Mouse (Mus musculus) embryonic facial prominence, embryonic 14.5 days (tissue): ENCODE data around the gene Rp9. TPM values are rescaled to one million over a fixed set of nuclear protein-coding genes. Genes with fewer than 3 reads are reported as not detected.

Experiments used
- ATAC-seq: fragments of 200-750 bp; cut with Nextera tagmentation; 2 replicates; pipeline ENCODE4 v1.8.0; 2017; ENCODE audit warnings: low read depth, moderate number of reproducible peaks, moderate TSS enrichment
- DNase-seq: peaks from one replicate; pipeline ENCODE4 v3.0.0-alpha.2; 2015; ENCODE audit warnings: low spot score
- H3K27ac ChIP-seq: fragments of 300-500 bp; sonication (generic); replicated peaks from 2 replicates; pipeline ENCODE4 v1.5.1; 2014; ENCODE audit warnings: low read depth, mild to moderate bottlenecking, low read length, moderate library complexity
- H3K27me3 ChIP-seq: fragments of 300-500 bp; sonication (generic); replicated peaks from 2 replicates; pipeline ENCODE4 v1.6.1; 2014; ENCODE audit warnings: low read length; ENCODE audit not compliant: control insufficient read depth, insufficient read depth
- H3K36me3 ChIP-seq: fragments of 300-500 bp; sonication (generic); 2 replicates; pipeline ENCODE4 v1.6.1; 2014; ENCODE audit warnings: low read length, mixed read lengths; ENCODE audit not compliant: control insufficient read depth, insufficient read depth
- H3K4me1 ChIP-seq: fragments of 300-500 bp; sonication (generic); 2 replicates; pipeline ENCODE4 v1.6.1; 2014; ENCODE audit warnings: antibody characterized with exemption, low read length; ENCODE audit not compliant: control insufficient read depth, insufficient read depth
- H3K4me2 ChIP-seq: fragments of 300-500 bp; sonication (generic); 2 replicates; pipeline ENCODE4 v1.6.1; 2014; ENCODE audit warnings: low read depth, mild to moderate bottlenecking, low read length, moderate library complexity, mixed read lengths
- H3K4me3 ChIP-seq: fragments of 300-500 bp; sonication (generic); 2 replicates; pipeline ENCODE4 v1.5.1; 2014; ENCODE audit warnings: low read depth, mild to moderate bottlenecking, low read length
- H3K9ac ChIP-seq: fragments of 300-500 bp; sonication (generic); 2 replicates; pipeline ENCODE4 v1.6.1; 2014; ENCODE audit warnings: low read depth, mild to moderate bottlenecking, low read length, moderate library complexity, mixed read lengths
- H3K9me3 ChIP-seq: fragments of 300-500 bp; sonication (generic); 2 replicates; pipeline ENCODE4 v1.6.1; 2016; ENCODE audit warnings: low read length; ENCODE audit not compliant: control insufficient read depth
- WGBS: fragments of 180-500 bp; shearing (Covaris S2); extraction: QIAGEN DNeasy Blood & Tissue Kit; methylation state at CpG from one replicate; pipeline ENCODE4 v1.1.7; 2014; 5-methylcytosine and 5-hydroxymethylcytosine counted together
- polyA plus RNA-seq: library from polyadenylated mRNA; unstranded; fragments of >200 nt; fragmentation: Nextera tagmentation; extraction: Ambion mirVana; gene quantifications from 2 replicates; pipeline ENCODE4 v1.2.1, GENCODE M21; 2014

Rp9 gene
- polyA plus RNA-seq, 1 experiment from 2014 or later = 61.5 TPM

- Histone ChIP-seq H3K27me3 (no peaks in the 10 kb centered on the region), H3K36me3 (no peaks in the 10 kb centered on the region), H3K4me1 (peaks cover 8% of the 10 kb centered on the region), H3K4me3 (no peak overlapping the region), H3K4me2 (no peak overlapping the region), H3K27ac (no peak overlapping the region), H3K9ac (no peak overlapping the region), H3K9me3 (no peaks in the 10 kb centered on the region)
- ATAC-seq (no peak), DNase-seq (no peak)
- 73% methylated on average over 2 of the region's 2 CpGs for WGBS
Observed at GRCm38 (mm10) chr9:22433221-22433620, 36.3 kb downstream of the Rp9 start.

- peak; percentile 16 for DNase-seq
- no peak overlapping the region for H3K4me2 ChIP-seq
Observed at GRCm38 (mm10) chr9:22430315-22430840, 39.2 kb downstream of the Rp9 start.

GRCm38 (mm10) chr9:22429533-22430241, 39.9 kb downstream of the Rp9 start:
- 0 out of 2 replicates have a peak, but pooled peaks have one; percentile 41 for ATAC-seq

More at GRCm38 (mm10) chr9:22430315-22430840, 39.2 kb downstream of the Rp9 start:
- Histone ChIP-seq H3K4me3 (no peak overlapping the region), H3K9ac (no peak overlapping the region), H3K4me1 (peaks cover 8% of the 10 kb centered on the region), H3K27me3 (no peaks in the 10 kb centered on the region), H3K36me3 (no peaks in the 10 kb centered on the region), H3K27ac (no peak overlapping the region), H3K9me3 (no peaks in the 10 kb centered on the region)
- WGBS = 44% methylated on average over 5 of the region's 5 CpGs
- no peak for ATAC-seq

GRCm38 (mm10) chr9:22428666-22429410, 40.7 kb downstream of the Rp9 start:
- no peaks in the 10 kb centered on the region for H3K27me3 ChIP-seq
- WGBS = 75% methylated on average over 14 of the region's 14 CpGs
- no peak overlapping the region for H3K4me2 ChIP-seq
- H3K4me3 ChIP-seq = no peak overlapping the region
- H3K9me3 ChIP-seq = no peaks in the 10 kb centered on the region
- H3K4me1 ChIP-seq = peaks cover 8% of the 10 kb centered on the region
- DNase-seq (no peak), ATAC-seq (no peak)
- no peak overlapping the region for H3K27ac ChIP-seq
- H3K9ac ChIP-seq = no peak overlapping the region
- H3K36me3 ChIP-seq = no peaks in the 10 kb centered on the region

More at GRCm38 (mm10) chr9:22429533-22430241, 39.9 kb downstream of the Rp9 start:
- H3K4me3 ChIP-seq = no peak overlapping the region
- H3K36me3 ChIP-seq = no peaks in the 10 kb centered on the region
- H3K4me1 ChIP-seq = peaks cover 8% of the 10 kb centered on the region
- no peaks in the 10 kb centered on the region for H3K9me3 ChIP-seq
- H3K27ac ChIP-seq = no peak overlapping the region
- H3K9ac ChIP-seq = no peak overlapping the region
- WGBS = 43% methylated on average over 15 of the region's 15 CpGs
- H3K27me3 ChIP-seq = no peaks in the 10 kb centered on the region
- H3K4me2 ChIP-seq = peak overlapping the region; percentile 34
- DNase-seq = peak; percentile 56

- no peak for DNase-seq
Observed at GRCm38 (mm10) chr9:22428028-22428665, 41.4 kb downstream of the Rp9 start.

GRCm38 (mm10) chr9:22424719-22425118, 44.8 kb downstream of the Rp9 start:
- 93% methylated on average over 4 of the region's 4 CpGs for WGBS
- no peak overlapping the region for H3K9ac ChIP-seq
- DNase-seq = no peak
- no peak overlapping the region for H3K27ac ChIP-seq
- H3K4me2 ChIP-seq = no peak overlapping the region
- H3K36me3 ChIP-seq = no peaks in the 10 kb centered on the region
- H3K4me3 ChIP-seq = no peak overlapping the region
- ATAC-seq = no peak
- H3K9me3 ChIP-seq = no peaks in the 10 kb centered on the region
- H3K27me3 ChIP-seq = no peaks in the 10 kb centered on the region
- peaks cover 4% of the 10 kb centered on the region for H3K4me1 ChIP-seq

More at GRCm38 (mm10) chr9:22428028-22428665, 41.4 kb downstream of the Rp9 start:
- Histone ChIP-seq H3K36me3 (no peaks in the 10 kb centered on the region), H3K4me3 (no peak overlapping the region), H3K9me3 (no peaks in the 10 kb centered on the region), H3K4me2 (no peak overlapping the region), H3K9ac (no peak overlapping the region), H3K27me3 (no peaks in the 10 kb centered on the region), H3K4me1 (peaks cover 8% of the 10 kb centered on the region), H3K27ac (no peak overlapping the region)
- ATAC-seq = no peak
- WGBS = 33% methylated on average over 1 of the region's 4 CpGs

- H3K4me3 ChIP-seq = no peak overlapping the region
- no peak overlapping the region for H3K27ac ChIP-seq
- H3K9me3 ChIP-seq = no peaks in the 10 kb centered on the region
- no peak overlapping the region for H3K9ac ChIP-seq
- no peaks in the 10 kb centered on the region for H3K4me1 ChIP-seq
- DNase-seq (no peak), ATAC-seq (no peak)
- H3K36me3 ChIP-seq = no peaks in the 10 kb centered on the region
- H3K27me3 ChIP-seq = no peaks in the 10 kb centered on the region
- no peak overlapping the region for H3K4me2 ChIP-seq
- WGBS = 74% methylated on average over 10 of the region's 10 CpGs
Observed at GRCm38 (mm10) chr9:22424196-22424595, 45.3 kb downstream of the Rp9 start.

- ATAC-seq (no peak), DNase-seq (no peak)
- Histone ChIP-seq H3K4me3 (no peak overlapping the region), H3K27me3 (no peaks in the 10 kb centered on the region), H3K4me2 (no peak overlapping the region), H3K9ac (no peak overlapping the region), H3K36me3 (no peaks in the 10 kb centered on the region), H3K4me1 (no peaks in the 10 kb centered on the region), H3K9me3 (no peaks in the 10 kb centered on the region), H3K27ac (no peak overlapping the region)
- WGBS = 68% methylated on average over 1 of the region's 1 CpGs
Observed at GRCm38 (mm10) chr9:22423507-22423906, 46.0 kb downstream of the Rp9 start.
